In the genomic region with DNA sequence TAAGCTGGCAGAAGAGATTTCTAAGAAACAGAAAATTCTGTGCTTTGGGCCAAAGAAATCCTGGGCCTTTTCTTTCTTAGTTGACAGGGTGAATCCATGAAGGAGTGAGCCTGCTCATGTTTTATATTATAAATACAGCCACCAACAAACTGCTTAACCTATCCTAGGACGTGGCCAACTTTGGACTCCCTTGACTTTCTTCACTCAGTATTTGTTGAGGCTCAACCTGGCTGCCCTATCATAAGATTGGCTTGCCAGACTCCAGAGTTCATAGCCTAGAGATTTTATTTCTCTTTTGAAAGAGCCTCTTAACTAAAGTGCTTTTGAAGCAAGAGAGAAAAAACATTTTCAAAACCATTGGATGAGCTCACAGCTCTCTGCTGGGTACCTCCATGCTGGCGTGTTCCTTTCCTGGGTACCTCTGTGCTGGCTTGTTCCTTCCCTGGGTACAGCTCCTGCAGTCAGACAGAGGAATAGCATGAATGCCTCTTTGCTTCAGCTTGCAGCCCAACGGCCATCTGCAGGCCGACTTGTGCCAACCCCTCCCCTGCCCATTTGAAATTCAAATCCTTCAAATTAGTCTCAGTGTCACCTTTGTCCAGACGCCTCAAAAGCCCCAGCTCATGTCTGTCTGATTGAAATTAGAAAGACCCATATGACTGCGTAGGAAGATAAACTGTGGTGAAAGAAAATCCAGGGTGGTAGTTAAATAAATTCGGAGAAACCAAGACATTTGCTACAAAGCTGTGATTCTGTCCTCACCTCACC, we compare ENCODE assay signal across 10 mouse cellular contexts.
DNase-seq lines count a peak whose midpoint lies in the region; ATAC-seq and TF ChIP-seq lines count a peak whose summit lies in the region.
"Had no signal": no experiment of that assay in that cellular context is flagged by ENCODE, and none has a peak within 500 bp of the region (broad histone marks: within the 10 kb centered on the region; RNA-seq: fewer than 3 reads in every experiment).

No protein-coding gene starts in this region.

- H3K4me3 ChIP-seq in midbrain, postnatal 0 days (ENCODE audit: low read depth, low read length) = no peak overlapping the region
- no peak overlapping the region for H3K4me3 ChIP-seq in thymus, adult 2 months (ENCODE audit: control insufficient read depth, insufficient read depth, low read length)
- no peak overlapping the region for H3K4me3 ChIP-seq in heart, embryonic 10.5 days
- H3K4me3 ChIP-seq: embryonic facial prominence, embryonic 13.5 days had no signal

- no peak overlapping the region for H3K9ac ChIP-seq in midbrain, postnatal 0 days (replicated peaks; ENCODE audit: low read length, poor library complexity, severe bottlenecking)
- H3K9ac ChIP-seq: embryonic facial prominence, embryonic 13.5 days had no signal

- no peak overlapping the region for H3K27ac ChIP-seq in midbrain, postnatal 0 days (ENCODE audit: low read depth, low read length)
- H3K27ac ChIP-seq in thymus, adult 2 months (ENCODE audit: control insufficient read depth, insufficient read depth, low read length) = no peak overlapping the region
- no peak overlapping the region for H3K27ac ChIP-seq in heart, embryonic 10.5 days
- H3K27ac ChIP-seq: embryonic facial prominence, embryonic 13.5 days; kidney, postnatal 0 days had no signal

- H3K36me3 ChIP-seq in midbrain, postnatal 0 days (ENCODE audit: insufficient read depth, low read length) = no peaks in the 10 kb centered on the region
- H3K36me3 ChIP-seq in thymus, adult 2 months (ENCODE audit: control insufficient read depth, insufficient read depth, low read length) = no peaks in the 10 kb centered on the region
- H3K36me3 ChIP-seq in heart, embryonic 10.5 days = no peaks in the 10 kb centered on the region
- H3K36me3 ChIP-seq: embryonic facial prominence, embryonic 13.5 days had no signal

- no peaks in the 10 kb centered on the region for H3K9me3 ChIP-seq in midbrain, postnatal 0 days (ENCODE audit: low read length)
- H3K9me3 ChIP-seq in heart, embryonic 10.5 days = no peaks in the 10 kb centered on the region
- H3K9me3 ChIP-seq: embryonic facial prominence, embryonic 13.5 days had no signal

- WGBS in midbrain, postnatal 0 days = 18% methylated on average over 7 of the region's 7 CpGs
- 77% methylated on average over 7 of the region's 7 CpGs for WGBS in thymus, adult 2 months
- WGBS in heart, embryonic 10.5 days = 31% methylated on average over 7 of the region's 7 CpGs

- peak; percentile 20 for DNase-seq in embryo, embryonic 10 days (ENCODE audit: low spot score)
- peak; percentile 46 to 70 for DNase-seq in frontal cortex, postnatal 10 days (ENCODE audit: low spot score in 2 of 2)
- peak; percentile 72 for DNase-seq in layer of hippocampus, adult 9-11 months
- DNase-seq in midbrain, postnatal 0 days (ENCODE audit: low spot score) = peak; percentile 51
- DNase-seq in thymus, adult 2 months = no peak
- no peak for DNase-seq in thymus, postnatal 14 days
- DNase-seq in thymus, adult 18-20 months = no peak
- no peak for DNase-seq in heart, embryonic 10.5 days (ENCODE audit: low spot score)

- no peak overlapping the region for H3K4me2 ChIP-seq in midbrain, postnatal 0 days (ENCODE audit: low read depth, low read length, poor library complexity, severe bottlenecking)
- H3K4me2 ChIP-seq: embryonic facial prominence, embryonic 13.5 days had no signal

- TF ChIP-seq CTCF in midbrain, postnatal 0 days (IDR thresholded peaks at IDR 0.05) = peak; percentile 33
- TF ChIP-seq CTCF in thymus, adult 2 months (IDR thresholded peaks at IDR 0.05; ENCODE audit: borderline replicate concordance, control insufficient read depth, extremely low read depth, insufficient read depth, low read length, poor library complexity) = no peak

- H3K27me3 ChIP-seq in midbrain, postnatal 0 days (ENCODE audit: insufficient read depth, low read length) = no peaks in the 10 kb centered on the region
- H3K27me3 ChIP-seq in thymus, adult 2 months (ENCODE audit: control insufficient read depth, insufficient read depth, low read length) = no peaks in the 10 kb centered on the region
- no peaks in the 10 kb centered on the region for H3K27me3 ChIP-seq in heart, embryonic 10.5 days (ENCODE audit: insufficient read depth, poor library complexity, severe bottlenecking)
- H3K27me3 ChIP-seq: embryonic facial prominence, embryonic 13.5 days had no signal

- no peak for ATAC-seq in midbrain, postnatal 0 days (ENCODE audit: low FRiP score)

- TF ChIP-seq POLR2A in thymus, adult 2 months (IDR thresholded peaks at IDR 0.05; ENCODE audit: control insufficient read depth, extremely low read depth, insufficient read depth, low read length, poor library complexity) = no peak

- H3K4me1 ChIP-seq in midbrain, postnatal 0 days (ENCODE audit: insufficient read depth, low read length) = no peaks in the 10 kb centered on the region
- H3K4me1 ChIP-seq in thymus, adult 2 months (replicated peaks; ENCODE audit: control insufficient read depth, insufficient read depth, low read length) = no peaks in the 10 kb centered on the region
- peaks cover 4% of the 10 kb centered on the region; the same call in 1 of the 2 replicates for H3K4me1 ChIP-seq in heart, embryonic 10.5 days

Comparison
In these comparisons a context has a peak if more than half of its experiments do, and no peak if none do; other contexts are left out.
1. DNase-seq: peak in embryo, embryonic 10 days (single experiment), frontal cortex, postnatal 10 days (2 of 2), layer of hippocampus, adult 9-11 months (single experiment) and midbrain, postnatal 0 days (single experiment); none in thymus, adult 2 months (single experiment), thymus, postnatal 14 days (single experiment), thymus, adult 18-20 months (0 of 2) and heart, embryonic 10.5 days (single experiment).